Comparison of ENCODE assay signal across 7 mouse cellular contexts in genomic region chr5:24029331-24029771, GRCm38 (mm10). TPM values are rescaled to one million over a fixed set of nuclear protein-coding genes. Genes with fewer than 3 reads are reported as not detected.
A peak's percentile ranks its signal among the peaks of the same experiment; 100 is the strongest.
DNase-seq lines count a peak whose midpoint lies in the region.

No protein-coding gene starts in this region.

- peaks cover 44% of the 10 kb centered on the region for H3K36me3 ChIP-seq in erythroblast, embryonic 14.5 days (ENCODE audit: control insufficient read depth)
- H3K36me3 ChIP-seq in hindbrain, embryonic 10.5 days: peaks cover 6% of the 10 kb centered on the region; the same call in 1 of the 2 replicates

- DNase-seq in MEL-GATA-1-ER (ENCODE audit: extremely low read depth, low read depth): peak; percentile 65
- DNase-seq in hindbrain, embryonic 10.5 days (ENCODE audit: low spot score): peak; percentile 58
- peak; percentile 16 for DNase-seq in layer of hippocampus, postnatal 25 days (ENCODE audit: extremely low spot score in 1 of 2, low spot score in 1 of 2)
- peak; percentile 63 to 64 for DNase-seq in lung, postnatal 4 days
- DNase-seq in right cerebral cortex, postnatal 10 days (ENCODE audit: low spot score in 2 of 2): peak; percentile 64

- H3K4me1 ChIP-seq in brown adipose tissue, adult 24 weeks (ENCODE audit: control insufficient read depth, insufficient read depth, insufficient read length, low read length): peaks cover 9% of the 10 kb centered on the region
- peaks cover 48% of the 10 kb centered on the region for H3K4me1 ChIP-seq in erythroblast, embryonic 14.5 days (ENCODE audit: control insufficient read depth)
- peaks cover 10% of the 10 kb centered on the region for H3K4me1 ChIP-seq in hindbrain, embryonic 10.5 days (replicated peaks)

- no peak overlapping the region for H3K27ac ChIP-seq in brown adipose tissue, adult 24 weeks (replicated peaks; ENCODE audit: low read depth, low read length)
- peak overlapping the region; percentile 91 for H3K27ac ChIP-seq in hindbrain, embryonic 10.5 days

- H3K4me3 ChIP-seq in brown adipose tissue, adult 24 weeks (ENCODE audit: insufficient read depth, low read depth, low read length): peak overlapping the region; percentile 87
- H3K4me3 ChIP-seq in erythroblast, embryonic 14.5 days (replicated peaks): peak overlapping the region; percentile 100
- peak overlapping the region; percentile 84 for H3K4me3 ChIP-seq in hindbrain, embryonic 10.5 days

- no peaks in the 10 kb centered on the region for H3K9me3 ChIP-seq in erythroblast, embryonic 14.5 days (ENCODE audit: control insufficient read depth, low read length)
- H3K9me3 ChIP-seq in hindbrain, embryonic 10.5 days: no peaks in the 10 kb centered on the region

- WGBS in hindbrain, embryonic 10.5 days: 6% methylated on average over 11 of the region's 11 CpGs

- H3K27me3 ChIP-seq in erythroblast, embryonic 14.5 days (ENCODE audit: control insufficient read depth): no peaks in the 10 kb centered on the region
- H3K27me3 ChIP-seq in hindbrain, embryonic 10.5 days (ENCODE audit: insufficient read depth, poor library complexity, severe bottlenecking): no peaks in the 10 kb centered on the region

RNA-seq across cellular contexts. Expression of gene Fam126a, which starts 1.1 kb away (rescaled TPM):
- polyA plus RNA-seq in brown adipose tissue, adult 24 weeks (2012; ENCODE audit: insufficient read depth, insufficient read length, missing spikeins): 5.2 and 6.8 TPM in 2 replicates
- 2.4 and 3.5 TPM in 2 replicates for polyA plus RNA-seq in erythroblast, embryonic 14.5 days (2012)
- 27.8 and 28.5 TPM in 2 replicates for polyA plus RNA-seq in hindbrain, embryonic 10.5 days (2016; fragmentation: Nextera tagmentation; extraction: Ambion mirVana)
- total RNA-seq in layer of hippocampus, postnatal 25 days (2021): 10 to 100 TPM; 24.8 to 25.1 TPM
